Mouse (Mus musculus) lung, adult 2 months (tissue): ENCODE data around the gene Cd19. TPM values are rescaled to one million over a fixed set of nuclear protein-coding genes. Genes with fewer than 3 reads are reported as not detected.

Experiments
- DNase-seq: peaks from one replicate; pipeline ENCODE4 v3.0.0; 2022
- H3K4me1 ChIP-seq: fragments of 200-500 bp; 2 replicates; pipeline ENCODE4 v1.6.1; 2011; ENCODE audit warnings: low read length; ENCODE audit not compliant: control insufficient read depth, insufficient read depth
- H3K4me3 ChIP-seq: fragments of 200-500 bp; replicated peaks from 2 replicates; pipeline ENCODE3; 2011; ENCODE audit warnings: low read depth, mild to moderate bottlenecking, control low read depth, low read length; ENCODE audit errors: extremely low read depth
- CTCF ChIP-seq: fragments of 200-500 bp; IDR thresholded peaks from 2 replicates; pipeline ENCODE4 v1.5.1; 2011; ENCODE audit warnings: mild to moderate bottlenecking, low read length, control low read depth; ENCODE audit not compliant: insufficient read depth
- POLR2A ChIP-seq: fragments of 200-500 bp; IDR thresholded peaks from 2 replicates; pipeline ENCODE4 v1.6.1; 2011; ENCODE audit warnings: low read depth, mild to moderate bottlenecking, control low read depth, low read length, borderline replicate concordance; ENCODE audit errors: extremely low read depth
- WGBS: fragments of 180-500 bp; shearing (Covaris S2); methylation state at CpG from one replicate; pipeline ENCODE4 v1.1.7; 2018; 5-methylcytosine and 5-hydroxymethylcytosine counted together
- polyA plus RNA-seq: library from polyadenylated mRNA; depleted of rRNA; stranded (reverse); fragments of >200 nt; gene quantifications from 2 replicates; pipeline ENCODE4 v1.2.3, GENCODE M21; 2012

The Cd19 gene
- polyA plus RNA-seq, 1 experiment = 20.6 TPM

DNA sequence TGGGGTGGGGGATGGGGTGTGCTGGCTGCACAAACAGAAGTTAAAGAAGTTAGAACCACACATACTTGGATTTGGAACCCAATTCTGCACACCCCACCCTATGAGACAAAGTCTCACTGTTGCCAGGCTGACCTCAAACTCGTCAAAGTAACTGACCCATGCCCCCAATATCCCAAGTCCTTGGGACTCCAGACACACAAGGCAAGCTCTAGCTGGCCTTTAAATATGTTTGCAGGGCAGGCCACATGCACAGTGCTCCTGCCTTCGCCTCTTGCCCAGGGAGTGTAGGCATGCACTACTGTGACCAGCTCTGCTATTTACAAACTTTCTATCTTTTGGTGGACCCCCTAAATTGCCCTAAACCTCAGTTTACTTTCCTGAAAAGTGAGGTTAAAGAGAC, 40.6 kb upstream of the Cd19 start:
- 67% methylated on average over 2 of the region's 2 CpGs for WGBS
- no peak for DNase-seq
- no peak for TF ChIP-seq CTCF
- TF ChIP-seq POLR2A = no peak
- Histone ChIP-seq H3K4me3 (no peak overlapping the region), H3K4me1 (no peaks in the 10 kb centered on the region)

DNA sequence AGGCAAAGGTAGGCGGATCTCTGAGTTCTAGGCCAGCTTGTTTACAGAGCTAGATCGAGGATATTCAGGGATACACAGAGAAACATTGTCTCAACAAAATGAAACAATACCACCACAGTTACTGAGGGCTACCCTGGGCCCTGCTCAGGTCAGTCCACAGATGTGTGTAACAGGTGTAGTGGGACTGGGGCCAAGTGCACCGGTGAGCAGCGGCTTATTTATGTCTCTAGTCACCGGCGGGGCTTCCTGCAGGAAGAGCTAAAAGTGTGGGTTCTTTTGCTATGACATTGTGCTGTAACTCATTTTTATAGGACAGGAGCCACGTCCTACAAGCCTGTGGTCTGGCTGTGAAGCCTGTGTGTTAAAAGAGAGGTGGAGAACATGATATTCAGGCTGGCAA, 39.2 kb upstream of the Cd19 start:
- DNase-seq = no peak
- H3K4me1 ChIP-seq = no peaks in the 10 kb centered on the region
- WGBS = 38% methylated on average over 7 of the region's 7 CpGs
- TF ChIP-seq CTCF = no peak
- TF ChIP-seq POLR2A = no peak
- no peak overlapping the region for H3K4me3 ChIP-seq

DNA sequence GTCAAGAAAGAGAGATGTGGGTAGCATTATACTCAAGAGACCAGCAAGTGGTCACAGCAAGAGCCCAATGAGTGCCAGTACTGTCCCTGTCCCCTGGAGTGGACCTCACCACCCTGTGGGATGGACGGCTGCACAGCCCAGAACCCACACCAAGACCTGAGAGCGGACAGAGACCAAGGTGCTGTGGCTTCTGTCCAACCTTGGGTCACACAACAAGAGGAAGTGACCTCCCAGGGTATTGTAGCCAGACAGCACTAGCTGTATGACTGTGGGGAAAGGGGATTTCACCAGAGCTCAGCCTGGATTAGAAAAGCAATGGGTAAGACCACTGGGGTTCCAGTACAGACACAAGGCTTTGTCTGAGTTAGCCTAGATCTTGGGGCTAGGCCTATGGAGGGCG, 37.6 kb upstream of the Cd19 start:
- 87% methylated on average over 3 of the region's 3 CpGs for WGBS
- no peak for DNase-seq
- Histone ChIP-seq H3K4me3 (no peak overlapping the region), H3K4me1 (no peaks in the 10 kb centered on the region)
- TF ChIP-seq POLR2A (no peak), CTCF (no peak)

DNA sequence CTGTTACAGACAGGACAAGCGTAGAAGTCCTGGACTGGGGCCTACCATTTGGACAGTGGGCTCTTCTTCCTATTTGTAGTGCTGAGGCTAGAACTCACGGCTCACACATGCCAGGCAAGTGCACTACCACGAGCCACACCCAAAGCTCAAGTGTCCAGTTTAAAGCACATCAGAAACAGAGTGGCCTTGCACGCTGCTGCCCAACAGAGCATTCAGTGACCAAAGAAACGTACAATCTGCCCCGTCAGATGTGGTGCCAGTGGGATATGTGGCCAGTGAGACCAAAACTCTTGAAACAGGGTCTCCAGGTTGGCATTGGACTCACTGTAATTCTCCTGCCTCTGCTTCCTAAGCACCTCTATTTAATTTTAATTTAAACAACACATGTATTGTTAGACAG, 36.0 kb upstream of the Cd19 start:
- WGBS = 81% methylated on average over 6 of the region's 6 CpGs

DNA sequence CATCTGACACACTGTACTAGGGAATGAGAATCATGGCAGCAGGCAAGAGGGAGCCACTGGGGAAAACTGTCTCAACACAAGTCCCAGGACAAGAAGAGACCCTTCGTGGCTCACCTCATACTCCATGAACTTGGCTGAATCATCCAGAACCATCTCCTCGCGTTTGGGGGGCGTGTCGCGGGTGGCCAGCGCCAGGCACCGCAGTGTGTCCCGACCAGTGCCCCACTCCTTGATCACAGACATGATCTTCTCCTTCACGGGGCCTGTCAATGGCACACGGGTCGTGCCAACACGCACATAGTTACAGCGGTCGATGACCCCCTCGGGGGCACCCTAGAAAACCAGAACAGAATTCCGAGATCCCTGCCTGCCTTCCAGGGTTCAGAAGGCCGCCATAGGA, 35.3 kb upstream of the Cd19 start:
- WGBS = 91% methylated on average over 18 of the region's 18 CpGs
- TF ChIP-seq CTCF (no peak), POLR2A (no peak)
- DNase-seq = no peak
- Histone ChIP-seq H3K4me1 (no peaks in the 10 kb centered on the region), H3K4me3 (no peak overlapping the region)

More for the DNA sequence above, 36.0 kb upstream of the Cd19 start:
- H3K4me1 ChIP-seq = no peaks in the 10 kb centered on the region
- H3K4me3 ChIP-seq = no peak overlapping the region
- TF ChIP-seq POLR2A = no peak
- no peak for TF ChIP-seq CTCF
- DNase-seq = no peak

DNA sequence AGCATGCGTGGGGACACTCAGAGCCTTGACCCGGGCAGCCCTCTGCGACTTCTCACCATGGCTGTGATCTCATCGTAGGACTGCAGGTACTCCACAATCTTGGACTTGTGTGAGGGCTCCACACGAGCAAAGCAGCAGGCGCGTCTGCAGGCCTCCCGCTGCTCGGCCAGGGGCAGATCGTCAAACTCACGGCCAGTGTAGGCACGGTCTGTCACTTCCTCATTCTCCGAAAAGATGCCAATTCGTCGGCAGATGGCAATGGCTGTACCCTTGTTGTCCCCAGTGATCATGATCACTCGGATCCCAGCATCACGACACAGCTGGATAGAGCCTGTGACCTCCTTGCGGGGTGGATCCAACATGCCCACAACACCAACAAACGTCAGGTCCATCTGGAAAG, 33.8 kb upstream of the Cd19 start:
- H3K4me3 ChIP-seq = no peak overlapping the region
- DNase-seq = no peak
- WGBS = 86% methylated on average over 19 of the region's 19 CpGs
- H3K4me1 ChIP-seq = no peaks in the 10 kb centered on the region
- TF ChIP-seq POLR2A = no peak
- no peak for TF ChIP-seq CTCF

DNA sequence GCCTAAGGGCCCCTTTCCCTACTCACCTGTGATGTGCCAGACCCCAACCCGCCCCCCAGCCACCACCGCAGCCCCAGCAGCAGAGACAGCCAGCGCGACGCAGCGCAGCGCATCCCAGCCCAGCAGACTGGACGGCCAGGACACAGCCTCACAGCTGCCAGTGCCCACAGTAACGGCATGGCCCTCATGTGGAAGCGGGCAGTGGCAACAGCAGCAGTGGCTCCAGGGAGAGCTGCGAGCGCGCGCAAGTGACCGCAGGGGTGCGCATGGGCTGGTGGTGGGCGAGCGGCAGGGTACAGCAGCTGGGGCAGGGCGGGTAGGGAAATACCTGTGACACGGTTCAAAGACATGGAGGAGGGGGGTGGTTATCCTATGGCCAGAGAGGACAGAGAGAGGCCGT, 31.5 kb upstream of the Cd19 start:
- 93% methylated on average over 21 of the region's 21 CpGs for WGBS

DNA sequence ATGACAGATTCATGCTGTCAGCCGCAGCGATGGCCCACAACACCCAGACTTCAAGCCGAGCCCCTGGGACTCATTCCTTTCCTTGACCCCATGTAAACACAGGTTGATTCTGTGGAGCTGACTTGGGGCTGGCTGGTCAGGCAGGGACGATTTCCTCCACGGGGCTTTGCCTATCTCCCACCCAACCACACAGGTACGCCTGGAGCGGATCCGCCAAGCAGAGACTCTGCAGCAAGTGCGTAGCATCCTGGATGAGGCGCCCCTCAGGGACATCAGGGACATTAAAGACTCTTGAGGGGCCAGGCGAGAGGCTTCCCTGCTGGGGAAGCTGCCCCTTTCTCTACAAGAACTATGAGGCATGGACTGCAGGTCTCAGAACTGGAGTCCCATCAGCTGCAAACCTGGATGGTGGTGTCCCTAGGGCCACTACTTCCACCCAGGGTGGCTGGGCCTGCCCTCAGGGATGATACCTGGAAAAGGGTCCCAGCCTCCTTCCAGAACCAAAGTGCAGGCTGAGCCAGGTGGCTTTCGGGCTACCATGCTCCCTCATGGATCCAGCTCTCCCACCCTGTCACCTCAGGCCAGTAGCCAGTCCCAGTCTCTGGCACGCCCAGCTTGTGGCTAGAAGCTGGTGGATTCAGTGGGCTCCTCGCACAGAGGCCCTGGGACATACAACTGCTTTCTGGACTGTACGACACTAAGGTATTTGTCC, 30.6 kb upstream of the Cd19 start:
- H3K4me1 ChIP-seq = no peaks in the 10 kb centered on the region
- TF ChIP-seq POLR2A = no peak
- no peak for TF ChIP-seq CTCF
- no peak for DNase-seq
- WGBS = 95% methylated on average over 15 of the region's 15 CpGs
- no peak overlapping the region for H3K4me3 ChIP-seq

More for the DNA sequence above, 31.5 kb upstream of the Cd19 start:
- H3K4me3 ChIP-seq = no peak overlapping the region
- H3K4me1 ChIP-seq = no peaks in the 10 kb centered on the region
- no peak for TF ChIP-seq POLR2A
- TF ChIP-seq CTCF = no peak
- DNase-seq = no peak

DNA sequence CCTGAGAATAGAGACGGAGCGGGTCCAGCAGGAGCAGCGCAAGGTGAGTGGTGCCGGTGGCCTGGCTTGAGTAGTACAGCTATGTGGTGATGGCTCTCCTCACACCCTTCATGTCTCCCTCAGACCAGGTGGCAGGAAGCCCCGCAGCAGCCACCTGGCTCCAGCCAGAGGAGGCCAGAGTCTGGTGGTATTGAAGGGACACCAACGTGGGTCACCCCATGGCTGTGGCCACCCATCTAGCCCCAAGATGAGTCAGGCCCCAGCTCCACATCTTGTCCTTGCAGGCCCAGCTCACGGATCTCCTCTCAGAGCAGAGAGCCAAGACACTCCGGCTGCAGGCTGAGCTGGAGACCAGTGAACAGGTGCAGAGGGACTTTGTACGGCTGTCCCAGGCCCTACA, 29.8 kb upstream of the Cd19 start:
- Histone ChIP-seq H3K4me1 (no peaks in the 10 kb centered on the region), H3K4me3 (no peak overlapping the region)
- TF ChIP-seq POLR2A (no peak), CTCF (no peak)
- DNase-seq = no peak
- WGBS = 94% methylated on average over 9 of the region's 9 CpGs

DNA sequence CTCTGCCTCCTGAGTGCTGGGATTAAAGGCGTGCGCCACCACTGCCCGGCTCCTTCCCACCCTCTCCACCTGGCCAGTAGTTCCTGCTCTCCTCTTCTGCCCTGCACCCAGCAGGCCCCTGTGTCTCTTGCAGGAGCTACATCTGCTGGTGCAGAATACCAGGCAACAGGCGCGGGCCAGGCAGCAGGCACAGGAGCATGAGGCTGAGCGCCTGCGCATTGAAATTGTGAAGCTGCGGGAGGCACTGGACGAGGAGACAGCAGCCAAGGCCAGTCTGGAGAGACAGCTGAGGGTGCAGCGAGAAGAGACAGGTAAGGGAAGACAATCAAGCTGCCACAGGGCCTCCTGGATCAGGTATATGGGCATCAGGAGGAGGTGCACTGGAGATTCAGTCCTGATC, 29.3 kb upstream of the Cd19 start:
- TF ChIP-seq POLR2A (no peak), CTCF (no peak)
- no peak for DNase-seq
- 94% methylated on average over 10 of the region's 10 CpGs for WGBS
- H3K4me3 ChIP-seq = no peak overlapping the region
- H3K4me1 ChIP-seq = no peaks in the 10 kb centered on the region
